Mouse (Mus musculus) erythroblast, embryonic 14.5 days (primary cell): ENCODE results near the gene Fam83g. TPM values are rescaled to one million over a fixed set of nuclear protein-coding genes. Genes with fewer than 3 reads are reported as not detected.

Source experiments
- H3K27me3 ChIP-seq: 2 replicates; pipeline ENCODE4 v1.6.1; 2012; ENCODE audit warnings: inconsistent platforms; ENCODE audit not compliant: control insufficient read depth
- H3K36me3 ChIP-seq: 2 replicates; pipeline ENCODE4 v1.6.1; 2012; ENCODE audit warnings: mild to moderate bottlenecking, inconsistent platforms; ENCODE audit not compliant: control insufficient read depth
- H3K4me1 ChIP-seq: 2 replicates; pipeline ENCODE4 v1.6.1; 2012; ENCODE audit warnings: inconsistent platforms; ENCODE audit not compliant: control insufficient read depth
- H3K4me3 ChIP-seq: replicated peaks from 2 replicates; pipeline ENCODE3; 2012; ENCODE audit warnings: moderate library complexity, mild to moderate bottlenecking, inconsistent platforms
- H3K9me3 ChIP-seq: 2 replicates; pipeline ENCODE4 v1.6.1; 2012; ENCODE audit warnings: low read length, inconsistent platforms, mixed read lengths; ENCODE audit not compliant: control insufficient read depth
- GATA1 ChIP-seq: IDR thresholded peaks from 2 replicates; pipeline ENCODE4 v1.6.1; 2012; ENCODE audit warnings: low read length, inconsistent platforms, mixed read lengths
- TAL1 ChIP-seq: IDR thresholded peaks from 3 replicates; pipeline ENCODE4 v1.6.1; 2012; ENCODE audit warnings: low read length, inconsistent platforms, mixed read lengths
- polyA plus RNA-seq: library from polyadenylated mRNA; stranded (reverse); fragments of >175 nt; gene quantifications from 2 replicates; pipeline ENCODE4 v1.2.3, GENCODE M21; 2012

Fam83g gene
- polyA plus RNA-seq, 1 experiment = 1.7 TPM

GRCm38 (mm10) chr11:61659011-61659858 is 24.7 kb upstream of the Fam83g start:
- no peak overlapping the region for H3K4me3 ChIP-seq
- TF ChIP-seq GATA1 (no peak), TAL1 (no peak)

GRCm38 (mm10) chr11:61660001-61660400 is 23.9 kb upstream of the Fam83g start:
- Histone ChIP-seq H3K4me1 (no peaks in the 10 kb centered on the region), H3K9me3 (no peaks in the 10 kb centered on the region), H3K4me3 (no peak overlapping the region), H3K27me3 (no peaks in the 10 kb centered on the region), H3K36me3 (no peaks in the 10 kb centered on the region)
- TF ChIP-seq TAL1 = no peak
- no peak for TF ChIP-seq GATA1

More at GRCm38 (mm10) chr11:61659011-61659858, 24.7 kb upstream of the Fam83g start:
- Histone ChIP-seq H3K9me3 (no peaks in the 10 kb centered on the region), H3K4me1 (no peaks in the 10 kb centered on the region), H3K36me3 (no peaks in the 10 kb centered on the region), H3K27me3 (no peaks in the 10 kb centered on the region)

- H3K27me3 ChIP-seq = no peaks in the 10 kb centered on the region
- H3K4me3 ChIP-seq = no peak overlapping the region
- TF ChIP-seq GATA1 (no peak), TAL1 (no peak)
- no peaks in the 10 kb centered on the region for H3K9me3 ChIP-seq
- H3K4me1 ChIP-seq = no peaks in the 10 kb centered on the region
- no peaks in the 10 kb centered on the region for H3K36me3 ChIP-seq
Measured at GRCm38 (mm10) chr11:61660806-61661392, 23.0 kb upstream of the Fam83g start.

- H3K9me3 ChIP-seq = no peaks in the 10 kb centered on the region
- TF ChIP-seq GATA1 (no peak), TAL1 (no peak)
- H3K27me3 ChIP-seq = no peaks in the 10 kb centered on the region
- no peak overlapping the region for H3K4me3 ChIP-seq
- no peaks in the 10 kb centered on the region for H3K36me3 ChIP-seq
- H3K4me1 ChIP-seq = no peaks in the 10 kb centered on the region
Measured at GRCm38 (mm10) chr11:61662189-61662588, 21.7 kb upstream of the Fam83g start.

DNA sequence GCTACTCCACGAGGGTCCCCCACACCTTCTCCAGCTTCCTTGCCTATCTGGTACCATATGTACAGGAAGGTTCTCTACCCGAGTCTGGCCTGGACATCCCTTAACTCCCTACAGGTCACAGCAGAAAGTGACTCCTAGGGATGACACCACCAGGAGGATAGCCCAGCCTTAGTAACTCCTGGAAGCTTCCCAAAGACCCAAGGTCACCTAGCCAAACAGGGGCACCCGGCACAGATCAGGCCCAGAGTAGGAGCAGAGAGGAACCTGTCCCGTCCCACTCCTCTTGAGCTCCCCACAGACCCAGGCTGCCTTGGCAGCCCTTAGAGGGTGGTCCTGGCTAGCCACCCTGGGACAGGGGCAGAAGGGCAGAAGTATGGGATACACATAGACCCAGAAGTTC is 18.5 kb upstream of the Fam83g start:
- Histone ChIP-seq H3K4me3 (no peak overlapping the region), H3K4me1 (no peaks in the 10 kb centered on the region), H3K27me3 (no peaks in the 10 kb centered on the region), H3K36me3 (no peaks in the 10 kb centered on the region), H3K9me3 (no peaks in the 10 kb centered on the region)
- TF ChIP-seq TAL1 (no peak), GATA1 (no peak)

GRCm38 (mm10) chr11:61665991-61666799 is 17.7 kb upstream of the Fam83g start:
- no peaks in the 10 kb centered on the region for H3K9me3 ChIP-seq
- H3K36me3 ChIP-seq = no peaks in the 10 kb centered on the region
- no peaks in the 10 kb centered on the region for H3K27me3 ChIP-seq
- H3K4me3 ChIP-seq = no peak overlapping the region
- no peaks in the 10 kb centered on the region for H3K4me1 ChIP-seq
- TF ChIP-seq TAL1 = no peak
- TF ChIP-seq GATA1 = no peak

DNA sequence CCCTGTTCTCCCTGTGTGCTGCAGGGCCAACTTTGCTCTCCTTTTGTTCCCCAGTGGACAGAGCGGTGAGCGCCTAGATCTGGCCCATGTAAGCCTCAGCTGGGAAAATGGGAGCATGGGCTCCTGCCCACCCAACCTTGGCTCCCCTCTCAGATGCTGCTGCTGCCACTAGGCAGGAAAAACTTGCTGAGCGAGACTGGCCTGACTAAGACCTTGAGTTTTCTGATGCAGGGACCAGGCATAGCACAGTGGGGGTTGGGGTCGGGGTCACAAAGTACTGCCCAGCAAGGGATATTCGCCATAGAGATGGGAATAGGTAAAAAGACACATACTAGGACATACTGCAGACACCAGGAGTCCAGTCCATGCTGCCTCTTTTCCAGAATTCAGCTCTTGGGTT is 16.6 kb upstream of the Fam83g start:
- Histone ChIP-seq H3K27me3 (no peaks in the 10 kb centered on the region), H3K4me1 (no peaks in the 10 kb centered on the region), H3K4me3 (no peak overlapping the region), H3K9me3 (no peaks in the 10 kb centered on the region), H3K36me3 (no peaks in the 10 kb centered on the region)
- no peak for TF ChIP-seq TAL1

DNA sequence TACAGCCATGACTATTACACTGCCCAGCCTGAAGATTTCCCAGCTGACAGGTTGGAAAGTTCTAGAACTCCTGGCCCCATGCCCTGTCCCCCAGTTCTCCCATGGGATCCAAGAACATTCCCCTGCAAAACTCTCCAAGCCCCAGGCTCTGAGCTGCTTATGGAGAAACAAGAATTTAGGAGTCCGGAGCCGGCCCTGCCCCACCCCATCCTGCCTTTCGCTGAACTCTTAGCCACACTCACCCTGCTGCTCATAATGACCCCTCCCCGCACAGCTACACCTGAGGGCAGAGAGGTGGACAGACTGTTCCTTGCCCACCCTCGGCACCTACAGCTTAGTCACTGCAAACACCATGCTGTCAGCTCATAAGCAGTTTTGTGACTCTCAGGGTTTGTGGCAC is 16.1 kb upstream of the Fam83g start:
- Histone ChIP-seq H3K4me1 (no peaks in the 10 kb centered on the region), H3K9me3 (no peaks in the 10 kb centered on the region), H3K36me3 (no peaks in the 10 kb centered on the region), H3K27me3 (no peaks in the 10 kb centered on the region), H3K4me3 (no peak overlapping the region)
- TF ChIP-seq GATA1 = no peak
